8 mouse cellular contexts compared by ENCODE assay signal in genomic region chr14:57999402-57999734, GRCm38 (mm10). TPM values are rescaled to one million over a fixed set of nuclear protein-coding genes. Genes with fewer than 3 reads are reported as not detected.
DNase-seq lines count a peak whose midpoint lies in the region; ATAC-seq and TF ChIP-seq lines count a peak whose summit lies in the region.

No protein-coding gene starts in this region.

- 33% methylated on average over 5 of the region's 5 CpGs for WGBS in embryonic facial prominence, embryonic 13.5 days
- 35% methylated on average over 5 of the region's 5 CpGs for WGBS in intestine, embryonic 16.5 days
- WGBS in neural tube, embryonic 12.5 days, result 33% methylated on average over 5 of the region's 5 CpGs

- ATAC-seq in embryonic facial prominence, embryonic 13.5 days (ENCODE audit: insufficient number of reproducible peaks, insufficient read depth, low FRiP score, low TSS enrichment, low read depth), result no peak
- no peak for ATAC-seq in intestine, embryonic 16.5 days
- no peak; the same call in 1 of the 2 replicates for ATAC-seq in neural tube, embryonic 12.5 days (ENCODE audit: low FRiP score, low read depth)
- no peak for ATAC-seq in granulocyte monocyte progenitor cell, adult 5-6 weeks (replicated peaks; ENCODE audit: poor library complexity, severe bottlenecking)

- peak overlapping the region; percentile 79 for H3K4me3 ChIP-seq in left cerebral cortex, adult 2 months
- H3K4me3 ChIP-seq in embryonic facial prominence, embryonic 13.5 days, result peak overlapping the region; percentile 85
- H3K4me3 ChIP-seq in intestine, embryonic 16.5 days (ENCODE audit: low read length), result peak overlapping the region; percentile 94
- H3K4me3 ChIP-seq in neural tube, embryonic 12.5 days, result peak overlapping the region; percentile 94

- no peaks in the 10 kb centered on the region for H3K27me3 ChIP-seq in embryonic facial prominence, embryonic 13.5 days
- no peaks in the 10 kb centered on the region for H3K27me3 ChIP-seq in intestine, embryonic 16.5 days (replicated peaks; ENCODE audit: control insufficient read depth, insufficient read depth, low read length)
- H3K27me3 ChIP-seq in neural tube, embryonic 12.5 days (replicated peaks), result no peaks in the 10 kb centered on the region

- peak overlapping the region; percentile 79 for H3K27ac ChIP-seq in left cerebral cortex, adult 2 months
- H3K27ac ChIP-seq in embryonic facial prominence, embryonic 13.5 days, result peak overlapping the region; percentile 90
- H3K27ac ChIP-seq in intestine, embryonic 16.5 days (ENCODE audit: low read length), result peak overlapping the region; percentile 23; the same call in 1 of the 2 replicates
- H3K27ac ChIP-seq in neural tube, embryonic 12.5 days, result no peak overlapping the region

- intact Hi-C loops in left cerebral cortex, adult 2 months (cut with DNase I), result loop anchor here (5.0 kb wide), 1 partner anchor 77 kb away; no protein-coding TSS in a partner anchor

- peak overlapping the region; percentile 77 for H3K4me2 ChIP-seq in embryonic facial prominence, embryonic 13.5 days
- H3K4me2 ChIP-seq in intestine, embryonic 16.5 days (ENCODE audit: low read depth, low read length), result peak overlapping the region; percentile 94
- peak overlapping the region; percentile 73 for H3K4me2 ChIP-seq in neural tube, embryonic 12.5 days (replicated peaks)

- no peaks in the 10 kb centered on the region for H3K9me3 ChIP-seq in embryonic facial prominence, embryonic 13.5 days
- no peaks in the 10 kb centered on the region for H3K9me3 ChIP-seq in intestine, embryonic 16.5 days (ENCODE audit: control insufficient read depth, low read length)
- H3K9me3 ChIP-seq in neural tube, embryonic 12.5 days, result no peaks in the 10 kb centered on the region

- peak; percentile 15; the same call in 1 of the 2 replicates for TF ChIP-seq CTCF in left cerebral cortex, adult 2 months (IDR thresholded peaks at IDR 0.05)

- DNase-seq in left cerebral cortex, adult 2 months (ENCODE audit: extremely low spot score in 1 of 2, low spot score in 2 of 2), result no peak
- no peak for DNase-seq in left cerebral cortex, adult 9 months (ENCODE audit: low spot score in 2 of 2)
- no peak for DNase-seq in cerebellum, adult 8-10 months
- DNase-seq in layer of hippocampus, postnatal 36 days, result no peak

- no peaks in the 10 kb centered on the region for H3K36me3 ChIP-seq in embryonic facial prominence, embryonic 13.5 days
- H3K36me3 ChIP-seq in intestine, embryonic 16.5 days (ENCODE audit: control insufficient read depth, insufficient read depth, low read length), result no peaks in the 10 kb centered on the region
- H3K36me3 ChIP-seq in neural tube, embryonic 12.5 days, result no peaks in the 10 kb centered on the region

- peaks cover 6% of the 10 kb centered on the region; the same call in 1 of the 2 replicates for H3K4me1 ChIP-seq in embryonic facial prominence, embryonic 13.5 days
- H3K4me1 ChIP-seq in intestine, embryonic 16.5 days (ENCODE audit: control insufficient read depth, insufficient read depth, low read length), result peaks cover 12% of the 10 kb centered on the region; the same call in 1 of the 2 replicates
- H3K4me1 ChIP-seq in neural tube, embryonic 12.5 days, result 0 out of 2 replicates have a peak, but pooled peaks cover 3% of the 10 kb centered on the region

- no peak overlapping the region for H3K9ac ChIP-seq in embryonic facial prominence, embryonic 13.5 days
- peak overlapping the region; percentile 97 for H3K9ac ChIP-seq in intestine, embryonic 16.5 days (ENCODE audit: low read depth, low read length)
- peak overlapping the region; percentile 89; the same call in 1 of the 2 replicates for H3K9ac ChIP-seq in neural tube, embryonic 12.5 days

RNA-seq across cellular contexts. Expression of gene Micu2, which starts 0.3 kb away (rescaled TPM):
- 10 to 100 TPM; 25.6 to 26.0 TPM for total RNA-seq in left cerebral cortex, adult 2 months (2021)
- 96.5 and 103 TPM in 2 replicates for polyA plus RNA-seq in embryonic facial prominence, embryonic 13.5 days (2015; fragmentation: Nextera tagmentation; extraction: Ambion mirVana)
- 74.6 and 76.8 TPM in 2 replicates for polyA plus RNA-seq in intestine, embryonic 16.5 days (2015; fragmentation: Nextera tagmentation; extraction: Ambion mirVana)
- polyA plus RNA-seq in neural tube, embryonic 12.5 days (2016; fragmentation: Nextera tagmentation; extraction: Ambion mirVana), result 67.3 and 70.9 TPM in 2 replicates
- 27.6 and 38.3 TPM in 2 replicates for total RNA-seq in granulocyte monocyte progenitor cell, adult 5-6 weeks (2014; fragmentation: Nextera tagmentation)
- 70.8 and 72.5 TPM in 2 replicates for total RNA-seq in granulocyte monocyte progenitor cell, adult 5-6 weeks (2017)
- 10 to 100 TPM; 20.3 to 21.1 TPM for total RNA-seq in layer of hippocampus, postnatal 36 days (2021)
